Mouse (Mus musculus): ENCODE measurements around the gene Ece1. TPM values are rescaled to one million over a fixed set of nuclear protein-coding genes. Genes with fewer than 3 reads are reported as not detected.

Ece1 gene
- polyA plus RNA-seq, 1 experiment: 69.9 TPM

GRCm38 (mm10) chr4:137912768-137913305 is 50.8 kb downstream of the Ece1 start:
- Histone ChIP-seq H3K4me2 (ENCODE audit: low read depth) (no peak overlapping the region), H3K79me2 (ENCODE audit: control insufficient read depth, insufficient read depth) (no peaks in the 10 kb centered on the region), H3K27me3 (ENCODE audit: control insufficient read depth, insufficient read depth, insufficient read length) (no peaks in the 10 kb centered on the region), H3K36me3 (ENCODE audit: control insufficient read depth, insufficient read depth) (no peaks in the 10 kb centered on the region), H3K4me3 (no peak overlapping the region), H3ac (ENCODE audit: control insufficient read depth, insufficient read length) (no peak overlapping the region)
- TF ChIP-seq MYOG (IDR thresholded peaks at IDR 0.05; ENCODE audit: control insufficient read depth in 1 of 3, insufficient read depth in 1 of 3, insufficient read length in 2 of 3, low read depth in 2 of 3) (no peak), TCF3 (IDR thresholded peaks at IDR 0.05; ENCODE audit: insufficient read length, low read depth) (no peak), CEBPB (IDR thresholded peaks at IDR 0.05; ENCODE audit: insufficient read depth, poor library complexity, severe bottlenecking) (no peak), E2F4 (IDR thresholded peaks at IDR 0.05; ENCODE audit: insufficient read depth) (no peak), REST (IDR thresholded peaks at IDR 0.05; ENCODE audit: insufficient read depth, insufficient read length) (no peak), USF1 (IDR thresholded peaks at IDR 0.05; ENCODE audit: low read depth) (no peak), MAX (IDR thresholded peaks at IDR 0.05; ENCODE audit: low read depth) (no peak), TCF12 (IDR thresholded peaks at IDR 0.05; ENCODE audit: insufficient read depth, poor library complexity, severe bottlenecking) (no peak), MYOD1 (IDR thresholded peaks at IDR 0.05; ENCODE audit: control insufficient read depth in 1 of 3, insufficient read length in 2 of 3, low read depth in 2 of 3) (no peak), SRF (IDR thresholded peaks at IDR 0.05; ENCODE audit: control insufficient read depth, insufficient read length, low read depth) (no peak), POLR2A (IDR thresholded peaks at IDR 0.05; ENCODE audit: insufficient read length, low read depth) (no peak), POLR2AphosphoS2 (IDR thresholded peaks at IDR 0.05; ENCODE audit: insufficient read length, low read depth) (no peak)

- Histone ChIP-seq H3K4me2 (ENCODE audit: low read depth) (no peak overlapping the region), H3K36me3 (ENCODE audit: control insufficient read depth, insufficient read depth) (no peaks in the 10 kb centered on the region), H3ac (ENCODE audit: control insufficient read depth, insufficient read length) (no peak overlapping the region), H3K4me3 (no peak overlapping the region), H3K79me2 (ENCODE audit: control insufficient read depth, insufficient read depth) (no peaks in the 10 kb centered on the region), H3K27me3 (ENCODE audit: control insufficient read depth, insufficient read depth, insufficient read length) (no peaks in the 10 kb centered on the region)
- TF ChIP-seq MYOG (IDR thresholded peaks at IDR 0.05; ENCODE audit: control insufficient read depth in 1 of 3, insufficient read depth in 1 of 3, insufficient read length in 2 of 3, low read depth in 2 of 3) (no peak), SRF (IDR thresholded peaks at IDR 0.05; ENCODE audit: control insufficient read depth, insufficient read length, low read depth) (no peak), USF1 (IDR thresholded peaks at IDR 0.05; ENCODE audit: low read depth) (no peak), POLR2AphosphoS2 (IDR thresholded peaks at IDR 0.05; ENCODE audit: insufficient read length, low read depth) (no peak), CEBPB (IDR thresholded peaks at IDR 0.05; ENCODE audit: insufficient read depth, poor library complexity, severe bottlenecking) (no peak), POLR2A (IDR thresholded peaks at IDR 0.05; ENCODE audit: insufficient read length, low read depth) (no peak), MYOD1 (IDR thresholded peaks at IDR 0.05; ENCODE audit: control insufficient read depth in 1 of 3, insufficient read length in 2 of 3, low read depth in 2 of 3) (no peak), TCF3 (IDR thresholded peaks at IDR 0.05; ENCODE audit: insufficient read length, low read depth) (no peak), REST (IDR thresholded peaks at IDR 0.05; ENCODE audit: insufficient read depth, insufficient read length) (no peak), TCF12 (IDR thresholded peaks at IDR 0.05; ENCODE audit: insufficient read depth, poor library complexity, severe bottlenecking) (no peak), E2F4 (IDR thresholded peaks at IDR 0.05; ENCODE audit: insufficient read depth) (no peak), MAX (IDR thresholded peaks at IDR 0.05; ENCODE audit: low read depth) (no peak)
These were observed 51.5 kb downstream of the Ece1 start for GRCm38 (mm10) chr4:137913321-137914057.

- H3K36me3 ChIP-seq (ENCODE audit: control insufficient read depth, insufficient read depth): no peaks in the 10 kb centered on the region
- H3K4me3 ChIP-seq: no peak overlapping the region
- H3K27me3 ChIP-seq (ENCODE audit: control insufficient read depth, insufficient read depth, insufficient read length): no peaks in the 10 kb centered on the region
- no peaks in the 10 kb centered on the region for H3K79me2 ChIP-seq (ENCODE audit: control insufficient read depth, insufficient read depth)
- H3ac ChIP-seq (ENCODE audit: control insufficient read depth, insufficient read length): no peak overlapping the region
- H3K4me2 ChIP-seq (ENCODE audit: low read depth): no peak overlapping the region
- no peak for TF ChIP-seq POLR2AphosphoS2 (IDR thresholded peaks at IDR 0.05; ENCODE audit: insufficient read length, low read depth)
- no peak for TF ChIP-seq MYOD1 (IDR thresholded peaks at IDR 0.05; ENCODE audit: control insufficient read depth in 1 of 3, insufficient read length in 2 of 3, low read depth in 2 of 3)
- no peak for TF ChIP-seq MAX (IDR thresholded peaks at IDR 0.05; ENCODE audit: low read depth)
- no peak for TF ChIP-seq USF1 (IDR thresholded peaks at IDR 0.05; ENCODE audit: low read depth)
- TF ChIP-seq TCF3 (IDR thresholded peaks at IDR 0.05; ENCODE audit: insufficient read length, low read depth): no peak
- no peak for TF ChIP-seq POLR2A (IDR thresholded peaks at IDR 0.05; ENCODE audit: insufficient read length, low read depth)
- TF ChIP-seq E2F4 (IDR thresholded peaks at IDR 0.05; ENCODE audit: insufficient read depth): no peak
- TF ChIP-seq SRF (IDR thresholded peaks at IDR 0.05; ENCODE audit: control insufficient read depth, insufficient read length, low read depth): no peak
These were observed 55.6 kb downstream of the Ece1 start for GRCm38 (mm10) chr4:137917591-137917990.

- no peaks in the 10 kb centered on the region for H3K79me2 ChIP-seq (ENCODE audit: control insufficient read depth, insufficient read depth)
These were observed 56.5 kb downstream of the Ece1 start for GRCm38 (mm10) chr4:137918559-137918958.

More at GRCm38 (mm10) chr4:137918559-137918958, 56.5 kb downstream of the Ece1 start:
- Histone ChIP-seq H3K27me3 (ENCODE audit: control insufficient read depth, insufficient read depth, insufficient read length) (no peaks in the 10 kb centered on the region), H3K36me3 (ENCODE audit: control insufficient read depth, insufficient read depth) (no peaks in the 10 kb centered on the region), H3K4me3 (no peak overlapping the region), H3K4me2 (ENCODE audit: low read depth) (no peak overlapping the region), H3ac (ENCODE audit: control insufficient read depth, insufficient read length) (no peak overlapping the region)
- TF ChIP-seq MAX (IDR thresholded peaks at IDR 0.05; ENCODE audit: low read depth) (no peak), REST (IDR thresholded peaks at IDR 0.05; ENCODE audit: insufficient read depth, insufficient read length) (no peak), MYOD1 (IDR thresholded peaks at IDR 0.05; ENCODE audit: control insufficient read depth in 1 of 3, insufficient read length in 2 of 3, low read depth in 2 of 3) (no peak), USF1 (IDR thresholded peaks at IDR 0.05; ENCODE audit: low read depth) (no peak)

All from myocyte (in vitro differentiated cells).